Mouse (Mus musculus): ENCODE data around the gene Gm20388.

Gm20388 gene

GRCm38 (mm10) chr8:122574264-122574663 is 2663.6 kb downstream of the Gm20388 start:
- DNase-seq (ENCODE audit: low spot score in 2 of 2) = no peak

GRCm38 (mm10) chr8:122574667-122575251 is 2664.1 kb downstream of the Gm20388 start:
- DNase-seq (ENCODE audit: low spot score in 2 of 2) = no peak

- no peak for DNase-seq (ENCODE audit: low spot score in 2 of 2)
These were observed 2664.6 kb downstream of the Gm20388 start for GRCm38 (mm10) chr8:122575286-122575685.

GRCm38 (mm10) chr8:122575735-122576647 is 2665.3 kb downstream of the Gm20388 start:
- no peak for DNase-seq (ENCODE audit: low spot score in 2 of 2)

GRCm38 (mm10) chr8:122576648-122577022 is 2666.0 kb downstream of the Gm20388 start, which contains the start of gene Aprt:
TSS of gene Aprt (minus strand) at chr8:122576909.
- DNase-seq (ENCODE audit: low spot score in 2 of 2) = peak; percentile 91 to 93

- no peak for DNase-seq (ENCODE audit: low spot score in 2 of 2)
These were observed 2666.5 kb downstream of the Gm20388 start for GRCm38 (mm10) chr8:122577116-122577515.

- DNase-seq (ENCODE audit: low spot score in 2 of 2) = no peak
These were observed 2668.6 kb downstream of the Gm20388 start for GRCm38 (mm10) chr8:122579196-122579595.

- no peak for DNase-seq (ENCODE audit: low spot score in 2 of 2)
These were observed 2670.3 kb downstream of the Gm20388 start for GRCm38 (mm10) chr8:122580926-122581325.

GRCm38 (mm10) chr8:122584981-122585380 is 2674.3 kb downstream of the Gm20388 start:
- no peak for DNase-seq (ENCODE audit: low spot score in 2 of 2)

GRCm38 (mm10) chr8:122585411-122585891 is 2674.8 kb downstream of the Gm20388 start:
- DNase-seq (ENCODE audit: low spot score in 2 of 2) = no peak

GRCm38 (mm10) chr8:122586171-122586570 is 2675.5 kb downstream of the Gm20388 start:
- DNase-seq (ENCODE audit: low spot score in 2 of 2) = no peak

GRCm38 (mm10) chr8:122586749-122587148 is 2676.1 kb downstream of the Gm20388 start:
- DNase-seq (ENCODE audit: low spot score in 2 of 2) = no peak

- no peak for DNase-seq (ENCODE audit: low spot score in 2 of 2)
These were observed 2682.6 kb downstream of the Gm20388 start for GRCm38 (mm10) chr8:122593240-122593639.

- no peak for DNase-seq (ENCODE audit: low spot score in 2 of 2)
These were observed 2683.3 kb downstream of the Gm20388 start for GRCm38 (mm10) chr8:122593783-122594507.

- DNase-seq (ENCODE audit: low spot score in 2 of 2) = no peak
These were observed 2685.4 kb downstream of the Gm20388 start for GRCm38 (mm10) chr8:122596031-122596430.

GRCm38 (mm10) chr8:122600666-122601065 is 2690.0 kb downstream of the Gm20388 start:
- no peak for DNase-seq (ENCODE audit: low spot score in 2 of 2)

GRCm38 (mm10) chr8:122604640-122605039 is 2694.0 kb downstream of the Gm20388 start:
- no peak for DNase-seq (ENCODE audit: low spot score in 2 of 2)

GRCm38 (mm10) chr8:122605367-122605766 is 2694.7 kb downstream of the Gm20388 start:
- no peak for DNase-seq (ENCODE audit: low spot score in 2 of 2)

- no peak for DNase-seq (ENCODE audit: low spot score in 2 of 2)
These were observed 2696.2 kb downstream of the Gm20388 start for GRCm38 (mm10) chr8:122606810-122607209.

GRCm38 (mm10) chr8:122610209-122610608 is 2699.6 kb downstream of the Gm20388 start:
- DNase-seq (ENCODE audit: low spot score in 2 of 2) = no peak

- DNase-seq (ENCODE audit: low spot score in 2 of 2) = no peak
These were observed 2700.1 kb downstream of the Gm20388 start for GRCm38 (mm10) chr8:122610612-122611277.

Measured in heart, adult 9 months (tissue).